Mouse (Mus musculus) hindbrain, embryonic 15.5 days (tissue): ENCODE results near the gene Lsmem1. TPM values are rescaled to one million over a fixed set of nuclear protein-coding genes. Genes with fewer than 3 reads are reported as not detected.
"Not testable (repeated sequence)": the region's sequence is repeated elsewhere in the genome, so short reads cannot be mapped to it uniquely, and the experiment has no call there.

Experiments used
- ATAC-seq: fragments of 200-750 bp; cut with Nextera tagmentation; 2 replicates; pipeline ENCODE4 v1.8.0; 2017; ENCODE audit warnings: low read depth, moderate number of reproducible peaks, moderate TSS enrichment; ENCODE audit not compliant: low FRiP score
- H3K27ac ChIP-seq: fragments of 300-500 bp; sonication (generic); replicated peaks from 2 replicates; pipeline ENCODE4 v1.5.1; 2015; ENCODE audit warnings: mild to moderate bottlenecking, inconsistent platforms
- H3K27me3 ChIP-seq: fragments of 300-500 bp; sonication (generic); 2 replicates; pipeline ENCODE4 v1.6.1; 2015; ENCODE audit warnings: control low read depth, inconsistent platforms
- H3K36me3 ChIP-seq: fragments of 300-500 bp; sonication (generic); 2 replicates; pipeline ENCODE4 v1.6.1; 2015; ENCODE audit warnings: control low read depth, inconsistent platforms
- H3K4me1 ChIP-seq: fragments of 300-500 bp; sonication (generic); replicated peaks from 2 replicates; pipeline ENCODE4 v1.6.1; 2015; ENCODE audit warnings: control low read depth, inconsistent platforms
- H3K4me2 ChIP-seq: fragments of 300-500 bp; sonication (generic); 2 replicates; pipeline ENCODE4 v1.6.1; 2015; ENCODE audit warnings: moderate library complexity, mild to moderate bottlenecking, inconsistent platforms
- H3K4me3 ChIP-seq: fragments of 300-500 bp; sonication (generic); 2 replicates; pipeline ENCODE4 v1.5.1; 2015; ENCODE audit warnings: mild to moderate bottlenecking, inconsistent platforms
- H3K9ac ChIP-seq: fragments of 300-500 bp; sonication (generic); 2 replicates; pipeline ENCODE4 v1.6.1; 2015; ENCODE audit warnings: inconsistent platforms
- H3K9me3 ChIP-seq: fragments of 300-500 bp; sonication (generic); 2 replicates; pipeline ENCODE4 v1.6.1; 2016; ENCODE audit warnings: control low read depth, inconsistent platforms
- WGBS: fragments of 180-500 bp; shearing (Covaris S2); methylation state at CpG from one replicate; pipeline ENCODE4 v1.1.7; 2015; 5-methylcytosine and 5-hydroxymethylcytosine counted together
- polyA plus RNA-seq: library from polyadenylated mRNA; unstranded; fragments of >200 nt; fragmentation: Nextera tagmentation; extraction: Ambion mirVana; gene quantifications from 2 replicates; pipeline ENCODE4 v1.2.1, GENCODE M21; 2015

The Lsmem1 gene
- polyA plus RNA-seq, 1 experiment from 2014 or later: 0.10 TPM

GRCm38 (mm10) chr12:40202161-40203035, 3.1 kb upstream of the Lsmem1 start:
- Histone ChIP-seq H3K9ac (no peak overlapping the region), H3K36me3 (peaks cover 46% of the 10 kb centered on the region), H3K4me3 (no peak overlapping the region), H3K4me1 (no peaks in the 10 kb centered on the region), H3K4me2 (no peak overlapping the region), H3K27ac (no peak overlapping the region), H3K27me3 (no peaks in the 10 kb centered on the region), H3K9me3 (no peaks in the 10 kb centered on the region)
- WGBS: 89% methylated on average over 7 of the region's 7 CpGs
- ATAC-seq: no peak

- Histone ChIP-seq H3K9me3 (no peaks in the 10 kb centered on the region), H3K27ac (no peak overlapping the region), H3K36me3 (peaks cover 35% of the 10 kb centered on the region), H3K4me3 (no peak overlapping the region), H3K4me2 (no peak overlapping the region), H3K27me3 (no peaks in the 10 kb centered on the region), H3K4me1 (no peaks in the 10 kb centered on the region), H3K9ac (no peak overlapping the region)
- 91% methylated on average over 6 of the region's 6 CpGs for WGBS
- no peak for ATAC-seq
Measured at GRCm38 (mm10) chr12:40200484-40201235, 1.4 kb upstream of the Lsmem1 start.

DNA sequence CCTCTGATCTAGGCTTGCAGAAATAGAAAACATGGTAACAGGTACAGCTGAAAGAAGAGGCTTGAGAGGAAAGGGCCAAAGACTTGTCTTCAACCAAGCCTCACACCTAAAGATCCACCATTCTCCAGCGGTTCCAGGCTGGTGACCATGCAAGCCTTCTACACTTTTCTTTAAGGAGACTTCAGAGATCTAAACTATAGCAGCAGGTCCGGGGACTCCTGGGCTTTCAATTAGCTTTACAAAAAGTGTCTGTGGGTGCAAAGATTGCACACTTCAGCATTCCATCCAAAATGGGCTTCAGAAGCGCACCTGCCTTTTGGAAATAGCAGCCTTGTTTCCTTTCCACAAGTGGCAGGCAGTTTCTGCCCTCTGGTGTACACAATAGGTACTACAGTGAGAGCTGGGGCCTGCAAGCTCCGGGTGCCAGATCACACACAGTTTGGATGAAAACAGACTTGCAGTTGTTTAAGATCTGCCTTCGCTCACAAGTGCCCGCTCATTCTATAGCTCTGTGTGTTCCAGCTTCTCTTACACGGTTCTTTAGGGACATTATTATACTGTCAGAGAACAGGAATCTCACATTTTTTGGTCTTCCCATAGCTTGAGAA, 609 bp upstream of the Lsmem1 start:
- Histone ChIP-seq H3K4me3 (no peak overlapping the region), H3K4me1 (no peaks in the 10 kb centered on the region), H3K27ac (no peak overlapping the region), H3K4me2 (no peak overlapping the region), H3K9ac (no peak overlapping the region), H3K36me3 (peaks cover 27% of the 10 kb centered on the region), H3K9me3 (no peaks in the 10 kb centered on the region), H3K27me3 (no peaks in the 10 kb centered on the region)
- ATAC-seq: peak; percentile 48
- WGBS: 54% methylated on average over 7 of the region's 7 CpGs

DNA sequence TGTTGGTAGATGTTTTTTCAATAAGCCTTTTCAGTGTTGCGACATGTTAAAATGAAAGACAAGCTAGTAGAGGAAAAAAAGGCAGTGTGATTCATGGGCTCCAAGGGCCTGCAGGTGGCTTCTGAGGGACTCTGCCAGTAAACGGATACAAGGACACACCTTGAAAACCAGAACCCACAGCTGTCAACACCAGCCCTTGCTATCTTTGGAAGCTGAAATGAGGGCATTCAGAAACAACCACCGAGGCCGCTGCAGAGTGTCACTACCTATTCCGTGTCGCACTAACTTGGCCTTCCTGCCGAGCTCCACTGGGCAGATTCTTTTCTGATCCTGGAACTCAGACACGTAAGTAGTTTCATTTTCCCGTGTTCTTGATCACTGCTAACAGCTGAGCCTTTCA, 863 bp downstream of the Lsmem1 start:
- H3K4me3 ChIP-seq: no peak overlapping the region
- no peak for ATAC-seq

DNA sequence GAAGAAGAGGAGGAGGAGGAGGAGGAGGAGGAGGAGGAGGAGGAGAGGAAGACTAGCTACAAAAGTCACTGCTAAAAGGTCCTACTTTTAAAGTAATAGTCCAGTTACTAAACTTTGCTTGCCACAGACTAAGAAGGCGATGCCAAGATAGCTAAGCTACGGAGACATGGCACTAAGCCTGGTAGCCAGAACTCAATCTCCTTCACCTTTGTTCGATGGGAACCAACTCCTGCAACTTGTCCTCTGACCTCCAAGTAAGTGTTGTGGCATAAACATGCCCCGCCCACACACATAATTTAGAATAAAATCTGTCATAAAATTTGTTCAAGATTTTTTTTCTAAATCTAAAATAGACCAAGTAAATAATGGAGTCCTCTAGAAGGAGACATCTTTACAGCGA, 1.3 kb downstream of the Lsmem1 start:
- H3K9ac ChIP-seq: no peak overlapping the region
- WGBS: 95% methylated on average over 5 of the region's 5 CpGs
- H3K9me3 ChIP-seq: no peaks in the 10 kb centered on the region
- no peak for ATAC-seq
- no peaks in the 10 kb centered on the region for H3K4me1 ChIP-seq
- H3K4me2 ChIP-seq: no peak overlapping the region
- no peaks in the 10 kb centered on the region for H3K27me3 ChIP-seq
- no peak overlapping the region for H3K4me3 ChIP-seq
- no peak overlapping the region for H3K27ac ChIP-seq
- H3K36me3 ChIP-seq: peaks cover 12% of the 10 kb centered on the region; the same call in 1 of the 2 replicates

More for the DNA sequence above, 863 bp downstream of the Lsmem1 start:
- Histone ChIP-seq H3K36me3 (peaks cover 12% of the 10 kb centered on the region; the same call in 1 of the 2 replicates), H3K9ac (no peak overlapping the region), H3K4me2 (no peak overlapping the region), H3K27ac (no peak overlapping the region), H3K27me3 (no peaks in the 10 kb centered on the region), H3K4me1 (no peaks in the 10 kb centered on the region), H3K9me3 (no peaks in the 10 kb centered on the region)
- WGBS: 92% methylated on average over 9 of the region's 9 CpGs

DNA sequence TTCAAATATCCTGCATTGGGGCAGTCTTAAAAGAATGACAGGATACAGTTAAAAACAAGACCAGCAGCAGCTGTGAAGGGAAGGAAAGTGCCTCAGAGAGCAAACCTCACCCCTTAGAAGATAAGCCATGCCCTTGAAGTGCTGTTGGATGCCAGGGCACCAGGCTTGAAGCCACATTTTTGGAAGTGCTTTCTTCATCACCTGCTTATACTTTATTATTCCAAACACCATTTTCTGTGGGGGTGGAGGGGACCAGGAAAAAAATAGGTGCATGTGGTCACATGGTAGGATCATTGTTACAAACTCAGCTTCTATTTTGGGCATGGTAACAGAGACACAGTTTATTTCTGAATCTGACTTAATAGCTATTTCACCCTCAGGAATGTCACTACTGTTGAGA, 1.8 kb downstream of the Lsmem1 start:
- Histone ChIP-seq H3K9me3 (no peaks in the 10 kb centered on the region), H3K27me3 (no peaks in the 10 kb centered on the region), H3K36me3 (peaks cover 8% of the 10 kb centered on the region; the same call in 1 of the 2 replicates), H3K9ac (no peak overlapping the region), H3K4me1 (no peaks in the 10 kb centered on the region), H3K4me2 (no peak overlapping the region), H3K4me3 (no peak overlapping the region), H3K27ac (no peak overlapping the region)
- no peak for ATAC-seq

DNA sequence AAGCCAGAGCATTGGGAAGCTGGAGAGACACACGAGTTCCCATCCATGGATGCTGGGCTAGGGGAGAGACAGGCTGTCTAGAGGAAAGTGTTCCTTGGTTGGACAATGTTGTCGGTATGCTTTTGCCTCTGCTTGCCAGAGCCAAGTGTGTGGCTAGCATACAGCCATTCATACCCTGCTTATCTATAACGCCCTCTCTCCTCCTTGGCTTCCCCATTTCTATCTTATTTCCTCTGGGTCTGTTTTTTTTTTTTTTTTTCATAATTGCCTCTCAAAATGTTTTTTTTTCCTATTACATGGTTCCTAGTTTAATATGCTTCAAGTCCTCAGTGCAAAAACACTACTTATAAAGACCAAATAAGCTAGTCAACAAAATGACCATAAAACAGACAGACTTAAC, 13.8 kb downstream of the Lsmem1 start:
- Histone ChIP-seq H3K4me2 (no peak overlapping the region), H3K4me3 (no peak overlapping the region), H3K27me3 (no peaks in the 10 kb centered on the region), H3K36me3 (no peaks in the 10 kb centered on the region), H3K9me3 (no peaks in the 10 kb centered on the region), H3K9ac (no peak overlapping the region), H3K27ac (no peak overlapping the region), H3K4me1 (no peaks in the 10 kb centered on the region)
- no peak for ATAC-seq
- 91% methylated on average over 3 of the region's 3 CpGs for WGBS

GRCm38 (mm10) chr12:40177089-40177488, 22.2 kb downstream of the Lsmem1 start:
- no peak overlapping the region for H3K4me2 ChIP-seq
- H3K27ac ChIP-seq: no peak overlapping the region
- ATAC-seq: no peak
- no peaks in the 10 kb centered on the region for H3K4me1 ChIP-seq
- no peak overlapping the region for H3K9ac ChIP-seq
- WGBS: 72% methylated on average over 6 of the region's 6 CpGs
- no peaks in the 10 kb centered on the region for H3K36me3 ChIP-seq
- no peaks in the 10 kb centered on the region for H3K9me3 ChIP-seq
- H3K27me3 ChIP-seq: no peaks in the 10 kb centered on the region
- no peak overlapping the region for H3K4me3 ChIP-seq

DNA sequence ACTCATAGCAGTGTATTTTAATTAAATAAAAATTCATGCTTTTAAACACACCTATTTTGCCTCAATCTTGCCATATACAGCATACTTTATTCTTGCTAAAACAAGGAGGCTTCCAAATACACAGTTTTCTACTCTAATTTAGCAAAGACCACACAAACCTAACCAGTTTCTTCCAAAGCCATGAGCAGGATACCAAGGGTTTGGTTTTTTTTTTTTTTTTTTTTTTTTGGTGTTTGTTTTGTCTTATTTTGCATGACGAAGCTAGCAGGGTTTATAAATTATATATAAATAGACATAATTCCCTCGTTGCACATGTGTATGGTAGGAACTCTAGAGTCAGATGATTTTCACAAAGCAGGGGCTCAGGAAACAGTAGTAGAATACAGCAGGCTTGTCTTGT, 23.1 kb downstream of the Lsmem1 start:
- no peak overlapping the region for H3K4me3 ChIP-seq
- no peak overlapping the region for H3K27ac ChIP-seq
- H3K36me3 ChIP-seq: no peaks in the 10 kb centered on the region
- H3K4me2 ChIP-seq: no peak overlapping the region
- WGBS: 87% methylated on average over 2 of the region's 2 CpGs
- no peak for ATAC-seq
- H3K9ac ChIP-seq: no peak overlapping the region
- H3K9me3 ChIP-seq: no peaks in the 10 kb centered on the region
- no peaks in the 10 kb centered on the region for H3K4me1 ChIP-seq
- H3K27me3 ChIP-seq: no peaks in the 10 kb centered on the region

- not testable (repeated sequence) for H3K4me2 ChIP-seq, ATAC-seq
Measured at GRCm38 (mm10) chr12:40175171-40175570, 24.1 kb downstream of the Lsmem1 start.

DNA sequence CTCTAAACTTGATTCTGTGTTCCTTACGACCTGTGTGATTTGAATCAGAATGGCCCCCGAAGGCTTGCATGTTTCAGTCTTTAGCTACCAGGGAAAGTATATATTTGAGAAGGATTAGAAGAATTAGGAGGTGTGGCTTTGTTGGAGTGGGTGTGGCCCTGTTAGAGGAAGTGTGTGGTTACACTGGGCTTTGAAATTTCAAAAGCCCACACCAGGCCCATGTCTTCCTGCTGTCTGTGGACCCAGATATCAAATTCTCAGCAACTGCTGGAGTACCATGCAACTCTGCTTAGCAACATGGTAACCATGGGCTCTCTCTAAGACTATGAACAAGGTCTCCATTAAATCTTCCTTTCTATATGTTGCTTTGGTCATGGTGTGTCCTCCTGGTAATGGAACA, 27.7 kb downstream of the Lsmem1 start:
- 90% methylated on average over 2 of the region's 2 CpGs for WGBS
- H3K4me3 ChIP-seq: no peak overlapping the region

More at GRCm38 (mm10) chr12:40175171-40175570, 24.1 kb downstream of the Lsmem1 start:
- not testable (repeated sequence) for H3K4me3 ChIP-seq, H3K4me1 ChIP-seq, H3K36me3 ChIP-seq, H3K9me3 ChIP-seq, H3K9ac ChIP-seq, H3K27ac ChIP-seq, H3K27me3 ChIP-seq
- WGBS: 47% methylated on average over 1 of the region's 1 CpGs

DNA sequence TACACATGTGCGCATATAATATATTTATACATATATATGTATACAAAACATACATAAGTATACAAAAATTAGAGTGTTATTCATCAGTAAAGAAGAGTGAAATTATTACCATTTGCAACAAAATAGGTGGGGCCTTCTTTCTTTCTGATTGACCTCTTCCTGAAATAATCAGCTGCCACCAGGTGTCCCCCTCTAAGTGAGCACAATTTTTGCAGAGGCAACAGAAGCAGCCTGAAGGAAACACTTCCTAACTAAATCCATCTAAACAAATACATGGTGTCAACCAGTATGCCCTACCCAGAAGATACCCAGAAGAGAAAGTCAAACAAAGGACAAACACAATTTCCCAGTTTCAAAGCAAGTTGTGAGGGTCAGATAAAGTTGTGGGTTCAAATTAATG, 29.6 kb downstream of the Lsmem1 start:
- H3K9ac ChIP-seq: no peak overlapping the region
- no peaks in the 10 kb centered on the region for H3K36me3 ChIP-seq
- H3K4me2 ChIP-seq: no peak overlapping the region
- ATAC-seq: no peak
- no peaks in the 10 kb centered on the region for H3K9me3 ChIP-seq
- 97% methylated on average over 1 of the region's 1 CpGs for WGBS
- no peaks in the 10 kb centered on the region for H3K27me3 ChIP-seq
- no peaks in the 10 kb centered on the region for H3K4me1 ChIP-seq
- H3K4me3 ChIP-seq: no peak overlapping the region
- no peak overlapping the region for H3K27ac ChIP-seq

More for the DNA sequence above, 27.7 kb downstream of the Lsmem1 start:
- ATAC-seq: no peak
- Histone ChIP-seq H3K27ac (no peak overlapping the region), H3K27me3 (no peaks in the 10 kb centered on the region), H3K36me3 (no peaks in the 10 kb centered on the region), H3K4me2 (no peak overlapping the region), H3K4me1 (no peaks in the 10 kb centered on the region), H3K9ac (no peak overlapping the region), H3K9me3 (no peaks in the 10 kb centered on the region)
